Mouse (Mus musculus): ENCODE measurements around the gene Rhox4a2.
"Not testable (repeated sequence)": the region's sequence is repeated elsewhere in the genome, so short reads cannot be mapped to it uniquely, and the experiment has no call there.

- not testable (repeated sequence) for TF ChIP-seq CTCF (IDR thresholded peaks at IDR 0.05; ENCODE audit: borderline replicate concordance, extremely low read depth, insufficient read depth, insufficient read length); POLR2A (IDR thresholded peaks at IDR 0.05; ENCODE audit: borderline replicate concordance, extremely low read depth, insufficient read depth, insufficient read length, poor library complexity, severe bottlenecking)
Observed at GRCm38 (mm10) chrX:37432194-37432593, 41.5 kb downstream of the Rhox4a2 start, which contains the start of gene Rhox4b.

Data from brain, embryonic 14.5 days (tissue).